Mouse (Mus musculus) hindbrain, embryonic 12.5 days (tissue): ENCODE data around the gene Cspg4. TPM values are rescaled to one million over a fixed set of nuclear protein-coding genes. Genes with fewer than 3 reads are reported as not detected.

Experiments used
- ATAC-seq: fragments of 200-750 bp; cut with Nextera tagmentation; 2 replicates; pipeline ENCODE4 v1.8.0; 2017; ENCODE audit warnings: moderate TSS enrichment; ENCODE audit not compliant: low FRiP score
- H3K27ac ChIP-seq: fragments of 300-500 bp; sonication (generic); 2 replicates; pipeline ENCODE4 v1.5.1; 2016; ENCODE audit warnings: mild to moderate bottlenecking
- H3K27me3 ChIP-seq: fragments of 300-500 bp; sonication (generic); 2 replicates; pipeline ENCODE4 v1.6.1; 2016; ENCODE audit warnings: mild to moderate bottlenecking
- H3K36me3 ChIP-seq: fragments of 300-500 bp; sonication (generic); 2 replicates; pipeline ENCODE4 v1.6.1; 2016; ENCODE audit warnings: mild to moderate bottlenecking
- H3K4me1 ChIP-seq: fragments of 300-500 bp; sonication (generic); 2 replicates; pipeline ENCODE4 v1.6.1; 2016
- H3K4me2 ChIP-seq: fragments of 300-500 bp; sonication (generic); replicated peaks from 2 replicates; pipeline ENCODE4 v1.6.1; 2016; ENCODE audit warnings: mild to moderate bottlenecking
- H3K4me3 ChIP-seq: fragments of 300-500 bp; sonication (generic); 2 replicates; pipeline ENCODE4 v1.5.1; 2016; ENCODE audit warnings: mild to moderate bottlenecking
- H3K9ac ChIP-seq: fragments of 300-500 bp; sonication (generic); 2 replicates; pipeline ENCODE4 v1.6.1; 2016; ENCODE audit warnings: mild to moderate bottlenecking, moderate library complexity
- H3K9me3 ChIP-seq: fragments of 300-500 bp; sonication (generic); replicated peaks from 2 replicates; pipeline ENCODE4 v1.6.1; 2016; ENCODE audit warnings: mild to moderate bottlenecking
- WGBS: fragments of 180-500 bp; shearing (Covaris S2); methylation state at CpG from one replicate; pipeline ENCODE4 v1.1.7; 2016; 5-methylcytosine and 5-hydroxymethylcytosine counted together
- polyA plus RNA-seq: library from polyadenylated mRNA; unstranded; fragments of >200 nt; fragmentation: Nextera tagmentation; extraction: Ambion mirVana; gene quantifications from 2 replicates; pipeline ENCODE4 v1.2.1, GENCODE M21; 2016

Cspg4 gene
- 6.8 and 8.9 TPM in 2 replicates for polyA plus RNA-seq

GRCm38 (mm10) chr9:56864832-56865231 lies at the start of gene Cspg4:
Gene Cspg4 (plus strand): TSS chr9:56865033.
- WGBS, result 4% methylated on average over 21 of the region's 24 CpGs
- peak within 1 kb of the TSS; percentile 50 for H3K4me2 ChIP-seq
- ATAC-seq, result no peak
- peak within 1 kb of the TSS; percentile 41 for H3K9ac ChIP-seq
- peaks cover 42% of the 10 kb centered on the region for H3K27me3 ChIP-seq
- peaks cover 23% of the 10 kb centered on the region for H3K4me1 ChIP-seq
- H3K36me3 ChIP-seq, result no peaks in the 10 kb centered on the region
- H3K27ac ChIP-seq, result 0 out of 2 replicates have a peak within 1 kb of the TSS, but pooled peaks have one; percentile 30
- H3K4me3 ChIP-seq, result peak within 1 kb of the TSS; percentile 29
- H3K9me3 ChIP-seq, result no peaks in the 10 kb centered on the region

GRCm38 (mm10) chr9:56824900-56825299 lies 39.9 kb upstream of the Cspg4 start:
- Histone ChIP-seq H3K4me2 (no peak overlapping the region), H3K9ac (no peak overlapping the region), H3K27me3 (peaks cover 6% of the 10 kb centered on the region; the same call in 1 of the 2 replicates), H3K4me3 (no peak overlapping the region), H3K4me1 (peaks cover 22% of the 10 kb centered on the region), H3K36me3 (no peaks in the 10 kb centered on the region), H3K9me3 (no peaks in the 10 kb centered on the region), H3K27ac (no peak overlapping the region)
- WGBS, result 6% methylated on average over 3 of the region's 3 CpGs
- no peak for ATAC-seq

GRCm38 (mm10) chr9:56825476-56826213 lies 39.2 kb upstream of the Cspg4 start:
- peak; percentile 52; the same call in 1 of the 2 replicates for ATAC-seq
- Histone ChIP-seq H3K4me2 (peak overlapping the region; percentile 53), H3K9ac (peak overlapping the region; percentile 47), H3K9me3 (no peaks in the 10 kb centered on the region), H3K4me3 (peak overlapping the region; percentile 19), H3K27me3 (peaks cover 6% of the 10 kb centered on the region; the same call in 1 of the 2 replicates), H3K36me3 (no peaks in the 10 kb centered on the region), H3K4me1 (peaks cover 30% of the 10 kb centered on the region), H3K27ac (peak overlapping the region; percentile 64)
- 11% methylated on average over 21 of the region's 21 CpGs for WGBS

GRCm38 (mm10) chr9:56828146-56828545 lies 36.7 kb upstream of the Cspg4 start:
- H3K4me2 ChIP-seq, result no peak overlapping the region
- no peak overlapping the region for H3K4me3 ChIP-seq
- H3K9me3 ChIP-seq, result no peaks in the 10 kb centered on the region
- H3K36me3 ChIP-seq, result no peaks in the 10 kb centered on the region
- no peak overlapping the region for H3K9ac ChIP-seq
- H3K27ac ChIP-seq, result no peak overlapping the region
- 34% methylated on average over 9 of the region's 9 CpGs for WGBS
- H3K27me3 ChIP-seq, result peaks cover 12% of the 10 kb centered on the region; the same call in 1 of the 2 replicates
- no peak for ATAC-seq
- peaks cover 36% of the 10 kb centered on the region for H3K4me1 ChIP-seq

GRCm38 (mm10) chr9:56828841-56829240 lies 36.0 kb upstream of the Cspg4 start:
- no peak for ATAC-seq
- Histone ChIP-seq H3K4me3 (no peak overlapping the region), H3K4me2 (no peak overlapping the region), H3K4me1 (peaks cover 36% of the 10 kb centered on the region), H3K36me3 (no peaks in the 10 kb centered on the region), H3K9me3 (no peaks in the 10 kb centered on the region), H3K27ac (no peak overlapping the region), H3K27me3 (peaks cover 12% of the 10 kb centered on the region; the same call in 1 of the 2 replicates), H3K9ac (no peak overlapping the region)
- WGBS, result 83% methylated on average over 6 of the region's 6 CpGs

- Histone ChIP-seq H3K4me1 (peaks cover 28% of the 10 kb centered on the region), H3K4me2 (no peak overlapping the region), H3K27me3 (peaks cover 12% of the 10 kb centered on the region; the same call in 1 of the 2 replicates), H3K36me3 (no peaks in the 10 kb centered on the region), H3K4me3 (no peak overlapping the region), H3K9me3 (no peaks in the 10 kb centered on the region), H3K27ac (peak overlapping the region; percentile 42; the same call in 1 of the 2 replicates), H3K9ac (no peak overlapping the region)
- peak; percentile 75 for ATAC-seq
- WGBS, result 18% methylated on average over 4 of the region's 4 CpGs
Observed at GRCm38 (mm10) chr9:56830162-56830561, 34.7 kb upstream of the Cspg4 start.

- H3K9me3 ChIP-seq, result no peaks in the 10 kb centered on the region
- H3K9ac ChIP-seq, result no peak overlapping the region
- 88% methylated on average over 3 of the region's 3 CpGs for WGBS
- H3K4me1 ChIP-seq, result peaks cover 19% of the 10 kb centered on the region
- H3K4me3 ChIP-seq, result no peak overlapping the region
- H3K27ac ChIP-seq, result no peak overlapping the region
- ATAC-seq, result no peak
- H3K4me2 ChIP-seq, result no peak overlapping the region
- H3K36me3 ChIP-seq, result no peaks in the 10 kb centered on the region
- H3K27me3 ChIP-seq, result peaks cover 13% of the 10 kb centered on the region
Observed at GRCm38 (mm10) chr9:56831904-56832303, 32.9 kb upstream of the Cspg4 start.

- 33% methylated on average over 6 of the region's 6 CpGs for WGBS
- Histone ChIP-seq H3K4me3 (no peak overlapping the region), H3K4me2 (no peak overlapping the region), H3K27me3 (peaks cover 9% of the 10 kb centered on the region), H3K9me3 (no peaks in the 10 kb centered on the region), H3K9ac (no peak overlapping the region), H3K36me3 (no peaks in the 10 kb centered on the region), H3K27ac (no peak overlapping the region), H3K4me1 (peaks cover 19% of the 10 kb centered on the region)
- ATAC-seq, result no peak
Observed at GRCm38 (mm10) chr9:56832900-56833299, 31.9 kb upstream of the Cspg4 start.

GRCm38 (mm10) chr9:56835152-56835551 lies 29.7 kb upstream of the Cspg4 start:
- H3K9me3 ChIP-seq, result no peaks in the 10 kb centered on the region
- H3K4me1 ChIP-seq, result peaks cover 17% of the 10 kb centered on the region
- peaks cover 9% of the 10 kb centered on the region for H3K27me3 ChIP-seq
- H3K4me3 ChIP-seq, result no peak overlapping the region
- no peak overlapping the region for H3K27ac ChIP-seq
- no peak overlapping the region for H3K9ac ChIP-seq
- H3K4me2 ChIP-seq, result no peak overlapping the region
- 77% methylated on average over 5 of the region's 5 CpGs for WGBS
- no peak for ATAC-seq
- no peaks in the 10 kb centered on the region for H3K36me3 ChIP-seq

GRCm38 (mm10) chr9:56840721-56841120 lies 24.1 kb upstream of the Cspg4 start:
- Histone ChIP-seq H3K9me3 (no peaks in the 10 kb centered on the region), H3K27me3 (peaks cover 12% of the 10 kb centered on the region), H3K36me3 (no peaks in the 10 kb centered on the region), H3K4me2 (no peak overlapping the region), H3K9ac (no peak overlapping the region), H3K27ac (0 out of 2 replicates have a peak overlapping the region, but pooled peaks have one; percentile 5), H3K4me3 (no peak overlapping the region), H3K4me1 (peaks cover 41% of the 10 kb centered on the region)
- 66% methylated on average over 5 of the region's 5 CpGs for WGBS
- ATAC-seq, result no peak

- Histone ChIP-seq H3K27ac (peak overlapping the region; percentile 55), H3K9me3 (no peaks in the 10 kb centered on the region), H3K4me2 (no peak overlapping the region), H3K36me3 (no peaks in the 10 kb centered on the region), H3K4me3 (no peak overlapping the region), H3K27me3 (peaks cover 10% of the 10 kb centered on the region), H3K9ac (peak overlapping the region; percentile 32; the same call in 1 of the 2 replicates), H3K4me1 (peaks cover 41% of the 10 kb centered on the region)
- ATAC-seq, result no peak
Observed at GRCm38 (mm10) chr9:56841864-56842263, 23.0 kb upstream of the Cspg4 start.

GRCm38 (mm10) chr9:56842303-56842719 lies 22.5 kb upstream of the Cspg4 start:
- Histone ChIP-seq H3K9me3 (no peaks in the 10 kb centered on the region), H3K4me1 (peaks cover 41% of the 10 kb centered on the region), H3K4me2 (no peak overlapping the region), H3K36me3 (no peaks in the 10 kb centered on the region), H3K4me3 (no peak overlapping the region), H3K27ac (peak overlapping the region; percentile 55), H3K27me3 (peaks cover 10% of the 10 kb centered on the region), H3K9ac (peak overlapping the region; percentile 32; the same call in 1 of the 2 replicates)
- WGBS, result 41% methylated on average over 3 of the region's 3 CpGs
- ATAC-seq, result no peak; the same call in 1 of the 2 replicates
